17 mouse cellular contexts compared by ENCODE assay signal in genomic region chr5:124410808-124411207, GRCm38 (mm10). TPM values are rescaled to one million over a fixed set of nuclear protein-coding genes. Genes with fewer than 3 reads are reported as not detected.
DNase-seq lines count a peak whose midpoint lies in the region; TF ChIP-seq lines count a peak whose summit lies in the region.
"Had no signal": no experiment of that assay in that cellular context is flagged by ENCODE, and none has a peak within 500 bp of the region (broad histone marks: within the 10 kb centered on the region; RNA-seq: fewer than 3 reads in every experiment).

No protein-coding gene starts in this region.

- peaks cover 41 to 79% of the 10 kb centered on the region in 2 experiments for H3K36me3 ChIP-seq in CH12.LX (replicated peaks in 1 of 2; ENCODE audit: control insufficient read depth in 1 of 2, insufficient read depth in 1 of 2, low read length in 1 of 2)

- intact Hi-C loops in gastrocnemius, adult 2 months (cut with DNase I): no loop called here

- H3K9me3 ChIP-seq in CH12.LX (replicated peaks; ENCODE audit: low read length): no peaks in the 10 kb centered on the region
- H3K9me3 ChIP-seq: heart, embryonic 10.5 days; limb, embryonic 15.5 days; neural tube, embryonic 13.5 days had no signal

- no peak for TF ChIP-seq EP300 in CH12.LX (IDR thresholded peaks at IDR 0.05; ENCODE audit: low read length)

- no peak for TF ChIP-seq POLR2A in lung, adult 2 months (IDR thresholded peaks at IDR 0.05; ENCODE audit: borderline replicate concordance, extremely low read depth, low read depth, low read length)
- TF ChIP-seq POLR2A in CH12.LX (IDR thresholded peaks at IDR 0.05; ENCODE audit: low read depth, low read length): no peak

- in situ Hi-C loops in CH12.LX (cut with MboI; ENCODE audit: low pct_ligation_motif_present, low pct_unique_long_range_greater_than_20kb, low sequenced_read_pairs): loop anchor here (5.0 kb wide), 1 partner anchor 34 kb away; no protein-coding TSS in a partner anchor

- WGBS in lung, adult 2 months: 76% methylated on average over 3 of the region's 3 CpGs

- H3K4me1 ChIP-seq in lung, adult 2 months (ENCODE audit: control insufficient read depth, insufficient read depth, low read length): no peaks in the 10 kb centered on the region
- H3K4me1 ChIP-seq in CH12.LX (ENCODE audit: control insufficient read depth in 1 of 2, insufficient read depth in 2 of 2): no peaks in the 10 kb centered on the region
- H3K4me1 ChIP-seq: heart, embryonic 10.5 days; limb, embryonic 15.5 days; neural tube, embryonic 13.5 days had no signal

- no peak for TF ChIP-seq RAD21 in CH12.LX (IDR thresholded peaks at IDR 0.05; ENCODE audit: low read depth, low read length)

- dilution Hi-C loops in CH12.LX (cut with MboI; ENCODE audit: extremely low pct_ligation_motif_present, extremely low pct_unique_long_range_greater_than_20kb, low sequenced_read_pairs): no loop called here

- H3K9ac ChIP-seq in CH12.LX (ENCODE audit: insufficient read depth, low read depth): no peak overlapping the region
- H3K9ac ChIP-seq: limb, embryonic 15.5 days; neural tube, embryonic 13.5 days had no signal

- no peaks in the 10 kb centered on the region for H3K27me3 ChIP-seq in CH12.LX (replicated peaks)
- H3K27me3 ChIP-seq: limb, embryonic 15.5 days; neural tube, embryonic 13.5 days had no signal

- H3K4me2 ChIP-seq in CH12.LX (ENCODE audit: insufficient read depth, low read depth, poor library complexity, severe bottlenecking): no peak overlapping the region
- H3K4me2 ChIP-seq: limb, embryonic 15.5 days; neural tube, embryonic 13.5 days had no signal

- no peak overlapping the region for H3K27ac ChIP-seq in gastrocnemius, adult 2 months
- H3K27ac ChIP-seq in CH12.LX (ENCODE audit: insufficient read depth, low read depth): no peak overlapping the region
- H3K27ac ChIP-seq: heart, embryonic 10.5 days; limb, embryonic 15.5 days; neural tube, embryonic 13.5 days had no signal

- TF ChIP-seq CTCF in gastrocnemius, adult 2 months (IDR thresholded peaks at IDR 0.05): peak; percentile 30
- TF ChIP-seq CTCF in lung, adult 2 months (IDR thresholded peaks at IDR 0.05; ENCODE audit: insufficient read depth, low read length): peak; percentile 22; the same call in 1 of the 2 replicates
- TF ChIP-seq CTCF in CH12.LX (conservative IDR thresholded peaks at IDR 0.05 in 1 of 2, IDR thresholded peaks at IDR 0.05 in 1 of 2; ENCODE audit: low read depth in 2 of 2, low read length in 2 of 2): peak in 1 of 2 experiments; percentile 20; a peak in 1 of 4 replicates

- no peak for DNase-seq in gastrocnemius, adult 2 months
- DNase-seq in gastrocnemius, adult 8-10 months (ENCODE audit: low spot score in 2 of 2): no peak
- no peak for DNase-seq in lung, adult 2 months
- no peak for DNase-seq in lung, postnatal 4 days
- DNase-seq in CH12.LX (ENCODE audit: extremely low read depth): no peak
- DNase-seq in brain, adult 2 months (ENCODE audit: low read depth, low spot score): peak; percentile 24
- no peak for DNase-seq in spleen, adult 12 weeks (ENCODE audit: low spot score)
- no peak for DNase-seq in layer of hippocampus, postnatal 25 days (ENCODE audit: extremely low spot score in 1 of 2, low spot score in 1 of 2)
- DNase-seq: adrenal gland, adult 2 months; cerebellum, adult 11-12 months; embryo, embryonic 11 days; heart, postnatal 4 days; kidney, adult 11 months; thymus, postnatal 25 days had no signal

- H3K4me3 ChIP-seq in gastrocnemius, adult 2 months: no peak overlapping the region
- H3K4me3 ChIP-seq in lung, adult 2 months (replicated peaks; ENCODE audit: extremely low read depth, low read depth, low read length): no peak overlapping the region
- H3K4me3 ChIP-seq in CH12.LX (replicated peaks in 1 of 3; ENCODE audit: low read depth in 2 of 3, low read length in 2 of 3, poor library complexity in 1 of 3): no peak overlapping the region
- H3K4me3 ChIP-seq: heart, embryonic 10.5 days; limb, embryonic 15.5 days; neural tube, embryonic 13.5 days had no signal

- H3K79me2 ChIP-seq in CH12.LX (replicated peaks; ENCODE audit: control insufficient read depth, extremely low read depth, insufficient read depth, poor library complexity, severe bottlenecking): peaks cover 24% of the 10 kb centered on the region

TF ChIP-seq in CH12.LX, 34 proteins besides CTCF, POLR2A, EP300 and RAD21:
- TF ChIP-seq MYC (IDR thresholded peaks at IDR 0.05; ENCODE audit: low read depth, low read length) (0 out of 2 replicates have a peak, but pooled peaks have one; percentile 15), UBTF (IDR thresholded peaks at IDR 0.05; ENCODE audit: low read depth, low read length) (no peak)

RNA-seq across cellular contexts. Expression of gene Sbno1, which starts 15.0 kb away (rescaled TPM):
- 10 to 100 TPM; 43.2 to 49.2 TPM for total RNA-seq in gastrocnemius, adult 2 months (2021)
- 10 to 100 TPM; 41.8 to 53.6 (median 48.2) TPM for total RNA-seq in gastrocnemius, adult 8-10 months (2022)
- polyA plus RNA-seq in lung, adult 2 months (2012; rRNA removed): 15.5 and 19.2 TPM in 2 replicates
- total RNA-seq in CH12.LX (2012; rRNA removed) (38.3 and 44.2 TPM in 2 replicates), CH12.LX (2014; rRNA removed) (32.4 and 35.0 TPM in 2 replicates)
- polyA plus RNA-seq in CH12.LX (2012; ENCODE audit: insufficient read length, low read depth): 48.5 and 52.3 TPM in 2 replicates
- 100 to 1,000 TPM; 143 to 144 TPM for total RNA-seq in layer of hippocampus, postnatal 25 days (2021)

RNA-seq across cellular contexts. Expression of gene Kmt5a, which starts 28.9 kb away (rescaled TPM):
- 100 to 1,000 TPM; 178 to 229 TPM for total RNA-seq in gastrocnemius, adult 2 months (2021)
- 100 to 1,000 TPM; 217 to 342 (median 227) TPM for total RNA-seq in gastrocnemius, adult 8-10 months (2022)
- polyA plus RNA-seq in lung, adult 2 months (2012; rRNA removed): 31.7 and 36.5 TPM in 2 replicates
- total RNA-seq in CH12.LX (2012; rRNA removed) (55.3 and 64.6 TPM in 2 replicates), CH12.LX (2014; rRNA removed) (60.9 and 62.8 TPM in 2 replicates)
- 151 and 154 TPM in 2 replicates for polyA plus RNA-seq in CH12.LX (2012; ENCODE audit: insufficient read length, low read depth)
- 10 to 100 TPM; 58.5 to 63.1 TPM for total RNA-seq in layer of hippocampus, postnatal 25 days (2021)

RNA-seq across cellular contexts. Expression of gene Cdk2ap1, which starts 47.9 kb away (rescaled TPM):
- 100 to 1,000 TPM; 140 to 141 TPM for total RNA-seq in gastrocnemius, adult 2 months (2021)
- total RNA-seq in gastrocnemius, adult 8-10 months (2022): 100 to 1,000 TPM; 151 to 169 (median 168) TPM
- polyA plus RNA-seq in lung, adult 2 months (2012; rRNA removed): 79.4 and 86.2 TPM in 2 replicates
- 90.4 and 134 TPM in 2 replicates for total RNA-seq in CH12.LX (2012; rRNA removed)
- total RNA-seq in CH12.LX (2014; rRNA removed): 170 and 179 TPM in 2 replicates
- polyA plus RNA-seq in CH12.LX (2012; ENCODE audit: insufficient read length, low read depth): 287 and 323 TPM in 2 replicates
- 100 to 1,000 TPM in 1 of 2 experiments, 10 to 100 TPM in 1; 97.3 to 104 TPM for total RNA-seq in layer of hippocampus, postnatal 25 days (2021)
